In genomic region chr9:106421865-106422160, GRCm38 (mm10) we compare ENCODE assay signal across 8 mouse cellular contexts. TPM values are rescaled to one million over a fixed set of nuclear protein-coding genes. Genes with fewer than 3 reads are reported as not detected.
DNase-seq lines count a peak whose midpoint lies in the region; ATAC-seq and TF ChIP-seq lines count a peak whose summit lies in the region.

No protein-coding gene starts in this region.

- ATAC-seq in Patski = peak; percentile 80
- ATAC-seq in hindbrain, embryonic 14.5 days (ENCODE audit: low FRiP score) = peak; percentile 64; the same call in 1 of the 2 replicates

- no peak overlapping the region for H3K4me3 ChIP-seq in hindbrain, embryonic 14.5 days (replicated peaks; ENCODE audit: low read length)

- CTCF ChIA-PET in Patski (lab: Charles Lee) = interaction anchor here (0.7 to 7.7 kb wide), 19 partner anchors 8 to 146 kb away, joined by 3 to 82 read pairs (median 5); partner anchors contain the start of genes Parp3, Poc1a, Rpl29 and Rrp9

- no peaks in the 10 kb centered on the region for H3K27me3 ChIP-seq in Patski
- H3K27me3 ChIP-seq in hindbrain, embryonic 14.5 days (ENCODE audit: control insufficient read depth, insufficient read depth, low read length) = no peaks in the 10 kb centered on the region

- no peaks in the 10 kb centered on the region for H3K9me3 ChIP-seq in hindbrain, embryonic 14.5 days (ENCODE audit: control insufficient read depth, low read length)

- H3K4me1 ChIP-seq in hindbrain, embryonic 14.5 days (replicated peaks; ENCODE audit: control insufficient read depth, insufficient read depth, low read length) = peaks cover 32% of the 10 kb centered on the region

- no peak for DNase-seq in Patski (ENCODE audit: low read depth, low spot score)
- DNase-seq in cerebellum, postnatal 10 days = peak; percentile 94 to 98
- peak; percentile 69 to 88 for DNase-seq in frontal cortex, postnatal 25 days (ENCODE audit: low spot score in 2 of 2)
- DNase-seq in hindbrain, embryonic 14.5 days (ENCODE audit: low spot score) = peak; percentile 94
- DNase-seq in layer of hippocampus, postnatal 25 days (ENCODE audit: extremely low spot score in 1 of 2, low spot score in 1 of 2) = peak; percentile 80 to 86
- peak; percentile 92 for DNase-seq in lung, postnatal 25 days (ENCODE audit: low spot score)
- DNase-seq in retina, postnatal 1 day = peak; percentile 93
- DNase-seq in urinary bladder, adult 18-20 months (ENCODE audit: low spot score in 2 of 2) = peak; percentile 59 to 73

- peak overlapping the region; percentile 39 for H3K4me2 ChIP-seq in hindbrain, embryonic 14.5 days (replicated peaks)

- H3K36me3 ChIP-seq in hindbrain, embryonic 14.5 days (replicated peaks; ENCODE audit: control insufficient read depth, insufficient read depth) = no peaks in the 10 kb centered on the region

- POLR2A ChIA-PET in Patski (lab: Charles Lee) = interaction anchor here (1.4 to 1.7 kb wide), 4 partner anchors 53 to 134 kb away, joined by 4 read pairs; partner anchors contain the start of gene Dusp7

- 0% methylated on average over 3 of the region's 3 CpGs for WGBS in hindbrain, embryonic 14.5 days

- peak; percentile 86 for TF ChIP-seq CTCF in Patski (IDR thresholded peaks at IDR 0.05)

- in situ Hi-C loops in Patski (cut with MboI; ENCODE audit: low pct_unique_long_range_greater_than_20kb) = loop anchor here (5.0 kb wide), 1 partner anchor 115 kb away; no protein-coding TSS in a partner anchor

- no peak overlapping the region for H3K9ac ChIP-seq in hindbrain, embryonic 14.5 days

- no peak overlapping the region for H3K27ac ChIP-seq in hindbrain, embryonic 14.5 days

RNA-seq across cellular contexts. Expression of gene Rpl29, which starts 7.4 kb away (rescaled TPM):
- 189 TPM for polyA plus RNA-seq in Patski (2021)
- 650 and 781 TPM in 2 replicates for polyA plus RNA-seq in hindbrain, embryonic 14.5 days (2014; fragmentation: Nextera tagmentation; extraction: Ambion mirVana)
- total RNA-seq in layer of hippocampus, postnatal 25 days (2021) = 100 to 1,000 TPM; 262 to 288 TPM

RNA-seq across cellular contexts. Expression of gene Acy1, which starts 16.3 kb away (rescaled TPM):
- 10.8 TPM for polyA plus RNA-seq in Patski (2021)
- polyA plus RNA-seq in hindbrain, embryonic 14.5 days (2014; fragmentation: Nextera tagmentation; extraction: Ambion mirVana) = 22.4 and 23.5 TPM in 2 replicates
- total RNA-seq in layer of hippocampus, postnatal 25 days (2021) = 10 to 100 TPM; 12.6 to 13.1 TPM

RNA-seq across cellular contexts. Expression of gene Abhd14b, which starts 25.4 kb away (rescaled TPM):
- polyA plus RNA-seq in Patski (2021) = 31.2 TPM
- polyA plus RNA-seq in hindbrain, embryonic 14.5 days (2014; fragmentation: Nextera tagmentation; extraction: Ambion mirVana) = 7.9 and 8.2 TPM in 2 replicates
- total RNA-seq in layer of hippocampus, postnatal 25 days (2021) = 10 to 100 TPM in 1 of 2 experiments, 1 to 10 TPM in 1; 9.9 to 12.6 TPM

RNA-seq across cellular contexts. Expression of gene Abhd14a, which starts 25.7 kb away (rescaled TPM):
- 25.2 TPM for polyA plus RNA-seq in Patski (2021)
- 57.7 and 69.8 TPM in 2 replicates for polyA plus RNA-seq in hindbrain, embryonic 14.5 days (2014; fragmentation: Nextera tagmentation; extraction: Ambion mirVana)
- 10 to 100 TPM; 38.2 to 41.5 TPM for total RNA-seq in layer of hippocampus, postnatal 25 days (2021)

RNA-seq across cellular contexts. Expression of gene Pcbp4, which starts 31.3 kb away (rescaled TPM):
- polyA plus RNA-seq in Patski (2021) = 83.4 TPM
- 183 and 186 TPM in 2 replicates for polyA plus RNA-seq in hindbrain, embryonic 14.5 days (2014; fragmentation: Nextera tagmentation; extraction: Ambion mirVana)
- 100 to 1,000 TPM; 178 to 202 TPM for total RNA-seq in layer of hippocampus, postnatal 25 days (2021)
